Mouse (Mus musculus): ENCODE results near the gene Cdc42bpb. TPM values are rescaled to one million over a fixed set of nuclear protein-coding genes. Genes with fewer than 3 reads are reported as not detected.

Cdc42bpb gene
- polyA plus RNA-seq, 1 experiment, result 48.1 TPM

DNA sequence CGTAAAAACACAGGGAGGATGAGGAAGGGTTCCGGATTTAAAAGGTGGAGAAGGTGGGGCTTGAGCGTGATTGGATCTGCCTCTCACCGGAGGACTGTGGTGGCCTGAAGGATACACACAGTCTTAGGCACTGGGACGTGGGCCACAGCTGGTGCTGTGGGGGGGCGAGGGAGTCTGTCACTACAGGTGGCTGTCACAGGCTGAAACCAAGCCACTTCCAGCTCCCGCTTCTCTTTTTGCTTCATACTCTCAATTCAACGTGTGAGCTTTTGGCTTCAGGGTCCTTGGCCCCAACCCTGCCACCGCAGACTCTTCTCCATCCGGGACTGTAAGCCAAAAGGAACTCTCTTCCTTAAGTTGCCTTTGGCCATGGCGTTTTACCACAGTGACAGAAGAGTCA, 45.1 kb downstream of the Cdc42bpb start:
- TF ChIP-seq USF1 (IDR thresholded peaks at IDR 0.05; ENCODE audit: low read depth) (no peak), MYOG (IDR thresholded peaks at IDR 0.05; ENCODE audit: control insufficient read depth, extremely low read depth, insufficient read length) (no peak), MYOD1 (IDR thresholded peaks at IDR 0.05; ENCODE audit: control insufficient read depth, insufficient read length, low read depth) (no peak), CEBPB (IDR thresholded peaks at IDR 0.05; ENCODE audit: low read depth) (no peak), MAX (IDR thresholded peaks at IDR 0.05) (no peak), FOSL1 (IDR thresholded peaks at IDR 0.05; ENCODE audit: insufficient read depth, low read length, poor library complexity, severe bottlenecking) (no peak), CTCF (IDR thresholded peaks at IDR 0.05; ENCODE audit: control insufficient read depth, insufficient read depth, insufficient read length) (no peak)
- Histone ChIP-seq H3K27me3 (ENCODE audit: control insufficient read depth, insufficient read depth, insufficient read length) (no peaks in the 10 kb centered on the region), H3ac (ENCODE audit: control insufficient read depth, insufficient read length, low read depth) (no peak overlapping the region), H3K79me3 (ENCODE audit: low read depth) (no peaks in the 10 kb centered on the region), H3K36me3 (ENCODE audit: control insufficient read depth, insufficient read depth) (peaks cover 33% of the 10 kb centered on the region), H3K4me3 (ENCODE audit: insufficient read depth, poor library complexity, severe bottlenecking) (no peak overlapping the region), H3K79me2 (ENCODE audit: control insufficient read depth, insufficient read depth) (no peaks in the 10 kb centered on the region)

DNA sequence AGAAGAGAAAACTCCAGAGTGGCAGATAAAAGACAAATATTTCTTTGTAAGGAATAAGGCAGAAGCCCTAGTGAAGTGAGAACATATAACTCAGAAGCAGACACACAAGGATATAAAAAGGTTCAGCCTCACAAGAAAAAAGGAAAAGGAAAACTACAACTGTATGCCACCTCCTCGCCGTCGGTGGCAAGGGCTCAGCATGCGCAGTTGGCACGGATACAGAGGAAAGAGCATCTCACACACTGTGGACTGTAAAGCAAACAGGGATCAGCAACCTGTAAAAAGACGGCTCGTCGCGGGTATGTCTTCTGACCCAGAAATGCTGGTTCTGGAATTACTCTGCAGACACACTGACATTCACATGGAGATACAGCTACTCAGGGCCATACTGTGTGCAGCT, 45.9 kb downstream of the Cdc42bpb start:
- no peaks in the 10 kb centered on the region for H3K27me3 ChIP-seq (ENCODE audit: control insufficient read depth, insufficient read depth, insufficient read length)
- no peak overlapping the region for H3K4me3 ChIP-seq (ENCODE audit: insufficient read depth, poor library complexity, severe bottlenecking)
- peaks cover 42% of the 10 kb centered on the region for H3K36me3 ChIP-seq (ENCODE audit: control insufficient read depth, insufficient read depth)
- TF ChIP-seq CTCF (IDR thresholded peaks at IDR 0.05; ENCODE audit: control insufficient read depth, insufficient read depth, insufficient read length), result no peak
- no peaks in the 10 kb centered on the region for H3K79me2 ChIP-seq (ENCODE audit: control insufficient read depth, insufficient read depth)
- H3ac ChIP-seq (ENCODE audit: control insufficient read depth, insufficient read length, low read depth), result no peak overlapping the region
- no peaks in the 10 kb centered on the region for H3K79me3 ChIP-seq (ENCODE audit: low read depth)

DNA sequence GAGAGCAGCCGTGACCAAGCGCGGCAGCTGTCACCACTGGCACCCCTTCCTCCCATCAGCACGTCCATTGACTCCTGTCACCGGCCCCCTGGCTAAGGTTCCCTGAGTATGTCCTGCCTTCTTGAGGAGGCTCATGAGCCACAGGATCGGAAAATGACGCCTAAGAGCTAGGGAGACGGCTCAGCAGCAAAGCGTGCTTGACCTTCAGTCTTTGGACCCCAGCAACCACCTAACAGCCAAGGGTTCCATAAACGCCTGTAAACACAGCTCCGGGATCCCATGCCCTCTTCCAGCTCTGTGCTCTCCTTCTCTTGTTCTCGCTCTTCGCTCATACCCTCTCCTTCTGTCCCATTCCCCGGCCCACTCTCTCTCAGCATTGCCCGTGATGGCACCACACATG, 48.2 kb downstream of the Cdc42bpb start:
- H3K4me3 ChIP-seq (ENCODE audit: insufficient read depth, poor library complexity, severe bottlenecking), result no peak overlapping the region
- H3ac ChIP-seq (ENCODE audit: control insufficient read depth, insufficient read length, low read depth), result no peak overlapping the region
- H3K27me3 ChIP-seq (ENCODE audit: control insufficient read depth, insufficient read depth, insufficient read length), result no peaks in the 10 kb centered on the region
- peaks cover 49% of the 10 kb centered on the region for H3K36me3 ChIP-seq (ENCODE audit: control insufficient read depth, insufficient read depth)
- TF ChIP-seq MAX (IDR thresholded peaks at IDR 0.05) (no peak), USF1 (IDR thresholded peaks at IDR 0.05; ENCODE audit: low read depth) (no peak), CTCF (IDR thresholded peaks at IDR 0.05; ENCODE audit: control insufficient read depth, insufficient read depth, insufficient read length) (no peak), FOSL1 (IDR thresholded peaks at IDR 0.05; ENCODE audit: insufficient read depth, low read length, poor library complexity, severe bottlenecking) (no peak), CEBPB (IDR thresholded peaks at IDR 0.05; ENCODE audit: low read depth) (no peak), MYOG (IDR thresholded peaks at IDR 0.05; ENCODE audit: control insufficient read depth, extremely low read depth, insufficient read length) (no peak), MYOD1 (IDR thresholded peaks at IDR 0.05; ENCODE audit: control insufficient read depth, insufficient read length, low read depth) (no peak)
- H3K79me3 ChIP-seq (ENCODE audit: low read depth), result no peaks in the 10 kb centered on the region
- no peaks in the 10 kb centered on the region for H3K79me2 ChIP-seq (ENCODE audit: control insufficient read depth, insufficient read depth)

DNA sequence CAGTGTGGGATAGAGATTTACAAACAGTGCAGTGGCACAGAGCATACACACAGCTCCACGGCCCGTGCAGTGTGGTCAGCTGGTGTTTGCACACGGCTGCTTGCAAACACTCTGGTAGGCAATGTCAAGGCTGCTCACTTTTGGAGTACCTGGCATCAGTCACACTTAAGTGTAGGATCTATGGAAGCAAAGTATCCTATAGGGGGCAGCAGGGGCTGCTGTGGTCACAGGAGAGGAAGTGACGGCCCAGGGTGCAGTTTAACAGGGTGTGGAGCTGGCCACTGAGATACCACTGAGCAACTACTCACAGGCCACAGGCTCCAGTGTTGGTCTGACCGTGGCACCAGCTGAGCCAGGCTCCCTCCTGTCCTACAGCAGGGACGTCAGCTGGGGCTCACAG, 49.2 kb downstream of the Cdc42bpb start:
- no peak overlapping the region for H3ac ChIP-seq (ENCODE audit: control insufficient read depth, insufficient read length, low read depth)
- no peak overlapping the region for H3K4me3 ChIP-seq (ENCODE audit: insufficient read depth, poor library complexity, severe bottlenecking)
- no peaks in the 10 kb centered on the region for H3K79me3 ChIP-seq (ENCODE audit: low read depth)
- H3K79me2 ChIP-seq (ENCODE audit: control insufficient read depth, insufficient read depth), result no peaks in the 10 kb centered on the region
- no peaks in the 10 kb centered on the region for H3K27me3 ChIP-seq (ENCODE audit: control insufficient read depth, insufficient read depth, insufficient read length)
- H3K36me3 ChIP-seq (ENCODE audit: control insufficient read depth, insufficient read depth), result peaks cover 58% of the 10 kb centered on the region
- no peak for TF ChIP-seq FOSL1 (IDR thresholded peaks at IDR 0.05; ENCODE audit: insufficient read depth, low read length, poor library complexity, severe bottlenecking)
- TF ChIP-seq USF1 (IDR thresholded peaks at IDR 0.05; ENCODE audit: low read depth), result no peak
- TF ChIP-seq CTCF (IDR thresholded peaks at IDR 0.05; ENCODE audit: control insufficient read depth, insufficient read depth, insufficient read length), result no peak
- TF ChIP-seq CEBPB (IDR thresholded peaks at IDR 0.05; ENCODE audit: low read depth), result no peak
- TF ChIP-seq MYOD1 (IDR thresholded peaks at IDR 0.05; ENCODE audit: control insufficient read depth, insufficient read length, low read depth), result no peak
- no peak for TF ChIP-seq MAX (IDR thresholded peaks at IDR 0.05)
- no peak for TF ChIP-seq MYOG (IDR thresholded peaks at IDR 0.05; ENCODE audit: control insufficient read depth, extremely low read depth, insufficient read length)

DNA sequence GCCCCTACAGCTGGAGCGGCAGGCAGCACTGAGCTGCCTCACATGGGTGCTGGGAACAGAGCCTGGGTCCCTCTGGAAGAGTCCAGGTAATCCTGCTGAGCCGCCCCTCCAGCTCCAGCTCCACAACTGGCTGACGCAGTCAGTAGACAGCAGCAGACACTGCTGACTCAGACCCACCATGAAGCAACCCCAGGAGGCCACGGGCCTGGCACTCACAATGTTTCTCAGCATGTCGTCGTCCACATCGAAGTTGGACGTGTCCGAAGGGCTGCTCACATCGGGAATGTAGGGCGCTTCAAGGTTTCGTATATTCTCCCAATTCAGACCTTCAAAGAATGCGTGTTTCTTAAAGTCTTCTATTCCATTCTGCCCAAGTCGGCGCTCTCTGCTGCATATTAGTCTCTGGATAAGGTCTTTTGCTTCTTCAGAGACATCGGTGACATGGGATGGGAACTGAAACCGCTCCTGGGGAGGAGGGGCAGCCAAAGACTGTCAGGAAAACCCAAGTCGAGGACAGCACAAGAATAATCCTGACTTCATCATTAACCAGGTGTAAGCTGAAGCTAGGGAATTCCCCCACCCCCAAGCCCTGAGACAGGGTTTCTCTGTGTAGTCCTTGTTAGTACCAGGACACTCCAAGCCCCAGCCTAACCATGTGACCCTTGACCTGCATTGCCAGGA, 51.6 kb downstream of the Cdc42bpb start:
- no peak overlapping the region for H3K4me3 ChIP-seq (ENCODE audit: insufficient read depth, poor library complexity, severe bottlenecking)
- no peak overlapping the region for H3ac ChIP-seq (ENCODE audit: control insufficient read depth, insufficient read length, low read depth)
- TF ChIP-seq FOSL1 (IDR thresholded peaks at IDR 0.05; ENCODE audit: insufficient read depth, low read length, poor library complexity, severe bottlenecking), result no peak
- TF ChIP-seq MYOG (IDR thresholded peaks at IDR 0.05; ENCODE audit: control insufficient read depth, extremely low read depth, insufficient read length), result no peak
- TF ChIP-seq CEBPB (IDR thresholded peaks at IDR 0.05; ENCODE audit: low read depth), result no peak
- no peak for TF ChIP-seq CTCF (IDR thresholded peaks at IDR 0.05; ENCODE audit: control insufficient read depth, insufficient read depth, insufficient read length)
- no peak for TF ChIP-seq MYOD1 (IDR thresholded peaks at IDR 0.05; ENCODE audit: control insufficient read depth, insufficient read length, low read depth)
- TF ChIP-seq USF1 (IDR thresholded peaks at IDR 0.05; ENCODE audit: low read depth), result no peak
- no peak for TF ChIP-seq MAX (IDR thresholded peaks at IDR 0.05)
- no peaks in the 10 kb centered on the region for H3K27me3 ChIP-seq (ENCODE audit: control insufficient read depth, insufficient read depth, insufficient read length)
- H3K36me3 ChIP-seq (ENCODE audit: control insufficient read depth, insufficient read depth), result peaks cover 67% of the 10 kb centered on the region
- no peaks in the 10 kb centered on the region for H3K79me2 ChIP-seq (ENCODE audit: control insufficient read depth, insufficient read depth)
- no peaks in the 10 kb centered on the region for H3K79me3 ChIP-seq (ENCODE audit: low read depth)

DNA sequence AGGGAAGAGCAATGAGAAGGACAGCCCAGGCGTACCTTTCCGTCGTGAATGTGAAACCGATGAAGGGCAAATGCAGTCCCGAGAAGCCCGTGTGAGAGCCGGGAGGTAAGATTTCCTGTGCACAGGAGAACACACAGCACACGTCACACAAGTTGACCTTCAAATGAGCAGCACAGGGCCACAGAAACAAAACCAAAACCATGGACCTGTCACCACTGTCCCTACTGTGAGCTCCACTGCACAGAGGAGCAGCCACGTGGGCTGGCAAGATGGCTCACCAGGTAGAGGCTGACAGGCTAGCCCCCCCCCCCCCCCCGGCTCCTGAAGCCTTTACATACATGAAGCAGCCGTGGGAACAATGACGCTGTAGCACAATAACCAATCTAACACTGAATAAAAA, 52.6 kb downstream of the Cdc42bpb start:
- no peak overlapping the region for H3ac ChIP-seq (ENCODE audit: control insufficient read depth, insufficient read length, low read depth)
- H3K4me3 ChIP-seq (ENCODE audit: insufficient read depth, poor library complexity, severe bottlenecking), result no peak overlapping the region
- TF ChIP-seq FOSL1 (IDR thresholded peaks at IDR 0.05; ENCODE audit: insufficient read depth, low read length, poor library complexity, severe bottlenecking), result no peak
- no peak for TF ChIP-seq MYOD1 (IDR thresholded peaks at IDR 0.05; ENCODE audit: control insufficient read depth, insufficient read length, low read depth)
- TF ChIP-seq USF1 (IDR thresholded peaks at IDR 0.05; ENCODE audit: low read depth), result no peak
- TF ChIP-seq MAX (IDR thresholded peaks at IDR 0.05), result no peak
- no peak for TF ChIP-seq MYOG (IDR thresholded peaks at IDR 0.05; ENCODE audit: control insufficient read depth, extremely low read depth, insufficient read length)
- no peak for TF ChIP-seq CTCF (IDR thresholded peaks at IDR 0.05; ENCODE audit: control insufficient read depth, insufficient read depth, insufficient read length)
- no peak for TF ChIP-seq CEBPB (IDR thresholded peaks at IDR 0.05; ENCODE audit: low read depth)
- H3K79me3 ChIP-seq (ENCODE audit: low read depth), result no peaks in the 10 kb centered on the region
- H3K36me3 ChIP-seq (ENCODE audit: control insufficient read depth, insufficient read depth), result peaks cover 76% of the 10 kb centered on the region
- H3K27me3 ChIP-seq (ENCODE audit: control insufficient read depth, insufficient read depth, insufficient read length), result no peaks in the 10 kb centered on the region
- H3K79me2 ChIP-seq (ENCODE audit: control insufficient read depth, insufficient read depth), result no peaks in the 10 kb centered on the region

Measured in C2C12 (cell line).